Mouse (Mus musculus) limb, embryonic 10.5 days (tissue): ENCODE measurements around the gene Wipf1. TPM values are rescaled to one million over a fixed set of nuclear protein-coding genes. Genes with fewer than 3 reads are reported as not detected.

Source experiments
- DNase-seq: peaks from one replicate; pipeline ENCODE4 v3.0.0-alpha.2; 2017; ENCODE audit warnings: low spot score
- H3K27ac ChIP-seq: fragments of 300-500 bp; sonication (generic); 2 replicates; pipeline ENCODE4 v1.5.1; 2016; ENCODE audit warnings: mild to moderate bottlenecking
- H3K27me3 ChIP-seq: fragments of 300-500 bp; sonication (generic); 2 replicates; pipeline ENCODE4 v1.6.1; 2016; ENCODE audit warnings: low read depth, mild to moderate bottlenecking; ENCODE audit not compliant: poor library complexity, severe bottlenecking
- H3K36me3 ChIP-seq: fragments of 300-500 bp; sonication (generic); 2 replicates; pipeline ENCODE4 v1.6.1; 2016; ENCODE audit warnings: mild to moderate bottlenecking, moderate library complexity
- H3K4me1 ChIP-seq: fragments of 300-500 bp; sonication (generic); 2 replicates; pipeline ENCODE4 v1.6.1; 2016
- H3K4me3 ChIP-seq: fragments of 300-500 bp; sonication (generic); 2 replicates; pipeline ENCODE4 v1.5.1; 2016; ENCODE audit warnings: mild to moderate bottlenecking, moderate library complexity
- H3K9me3 ChIP-seq: fragments of 300-500 bp; sonication (generic); replicated peaks from 2 replicates; pipeline ENCODE4 v1.6.1; 2016; ENCODE audit warnings: mild to moderate bottlenecking
- WGBS: fragments of 180-500 bp; shearing (Covaris S2); methylation state at CpG from one replicate; pipeline ENCODE4 v1.1.7; 2016; 5-methylcytosine and 5-hydroxymethylcytosine counted together
- polyA plus RNA-seq: library from polyadenylated mRNA; unstranded; fragments of >200 nt; fragmentation: Nextera tagmentation; extraction: Ambion mirVana; gene quantifications from 2 replicates; pipeline ENCODE4 v1.2.1, GENCODE M21; 2016

Wipf1 gene
- polyA plus RNA-seq, 1 experiment from 2014 or later = 14.2 TPM

GRCm38 (mm10) chr2:73538590-73538989, 9.1 kb upstream of the Wipf1 start:
- H3K27ac ChIP-seq = no peak overlapping the region
- H3K4me1 ChIP-seq = peaks cover 67% of the 10 kb centered on the region
- no peaks in the 10 kb centered on the region for H3K36me3 ChIP-seq
- no peaks in the 10 kb centered on the region for H3K9me3 ChIP-seq
- DNase-seq = no peak
- H3K27me3 ChIP-seq = no peaks in the 10 kb centered on the region
- H3K4me3 ChIP-seq = no peak overlapping the region
- 83% methylated on average over 13 of the region's 13 CpGs for WGBS

GRCm38 (mm10) chr2:73536091-73536783, 6.7 kb upstream of the Wipf1 start:
- no peak for DNase-seq
- peaks cover 46% of the 10 kb centered on the region for H3K4me1 ChIP-seq
- H3K27ac ChIP-seq = peak overlapping the region; percentile 16; the same call in 1 of the 2 replicates
- 79% methylated on average over 15 of the region's 15 CpGs for WGBS
- no peaks in the 10 kb centered on the region for H3K9me3 ChIP-seq
- no peaks in the 10 kb centered on the region for H3K36me3 ChIP-seq
- no peak overlapping the region for H3K4me3 ChIP-seq
- no peaks in the 10 kb centered on the region for H3K27me3 ChIP-seq

DNA sequence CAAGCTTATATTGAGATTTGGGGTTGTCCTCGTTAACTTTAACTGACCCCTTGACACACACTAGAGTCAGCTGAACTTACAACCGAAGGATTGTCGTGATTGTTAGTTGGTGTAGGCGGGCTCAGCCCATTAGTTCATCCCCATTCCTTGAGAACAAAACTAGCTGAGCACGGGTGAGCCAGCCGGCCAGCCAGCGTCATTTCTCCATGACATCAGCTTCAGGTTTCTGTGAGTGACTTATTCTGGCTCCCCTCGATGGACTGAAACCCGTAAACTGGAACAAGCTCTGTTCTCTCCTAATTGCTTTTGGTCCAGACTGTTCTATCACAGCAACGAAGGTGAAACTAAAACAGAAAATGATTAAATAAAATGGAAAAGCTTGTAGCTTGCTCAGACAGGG, 5.2 kb upstream of the Wipf1 start:
- no peak overlapping the region for H3K27ac ChIP-seq
- DNase-seq = no peak
- peaks cover 41% of the 10 kb centered on the region for H3K4me1 ChIP-seq
- no peaks in the 10 kb centered on the region for H3K9me3 ChIP-seq
- H3K36me3 ChIP-seq = no peaks in the 10 kb centered on the region
- no peaks in the 10 kb centered on the region for H3K27me3 ChIP-seq
- no peak overlapping the region for H3K4me3 ChIP-seq
- WGBS = 68% methylated on average over 10 of the region's 10 CpGs

GRCm38 (mm10) chr2:73530487-73530886, 953 bp upstream of the Wipf1 start:
- Histone ChIP-seq H3K4me3 (no peak overlapping the region), H3K9me3 (no peaks in the 10 kb centered on the region), H3K4me1 (peaks cover 47% of the 10 kb centered on the region), H3K36me3 (peaks cover 10% of the 10 kb centered on the region; the same call in 1 of the 2 replicates), H3K27me3 (no peaks in the 10 kb centered on the region), H3K27ac (no peak overlapping the region)
- WGBS = 80% methylated on average over 5 of the region's 5 CpGs
- DNase-seq = no peak

GRCm38 (mm10) chr2:73528516-73529355, 798 bp downstream of the Wipf1 start:
- peak overlapping the region; percentile 99 for H3K27ac ChIP-seq
- H3K9me3 ChIP-seq = no peaks in the 10 kb centered on the region
- H3K4me1 ChIP-seq = peaks cover 51% of the 10 kb centered on the region
- WGBS = 2% methylated on average over 59 of the region's 59 CpGs
- H3K36me3 ChIP-seq = peaks cover 15% of the 10 kb centered on the region
- no peaks in the 10 kb centered on the region for H3K27me3 ChIP-seq
- DNase-seq = peak; percentile 72
- peak overlapping the region; percentile 96 for H3K4me3 ChIP-seq

DNA sequence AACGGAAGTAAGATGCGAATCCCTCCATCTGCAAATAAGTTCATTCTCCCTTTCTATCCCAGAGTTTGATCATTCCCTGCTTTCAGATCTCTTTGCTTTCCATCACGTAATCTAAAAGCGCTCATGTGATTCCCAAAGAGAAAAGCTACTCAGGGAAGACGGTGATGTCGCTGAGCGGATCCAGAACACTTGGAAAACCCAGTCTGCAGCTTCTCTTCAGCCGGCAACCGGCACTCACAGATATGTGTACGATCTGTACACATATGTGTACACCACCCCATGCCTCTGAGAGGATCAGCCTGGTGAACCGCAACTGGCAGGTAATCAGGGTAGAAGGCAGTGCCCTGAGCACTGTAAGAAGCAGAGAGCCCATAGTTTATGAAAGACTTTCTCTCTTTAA, 1.6 kb downstream of the Wipf1 start:
- Histone ChIP-seq H3K9me3 (no peaks in the 10 kb centered on the region), H3K4me3 (peak overlapping the region; percentile 96), H3K27ac (peak overlapping the region; percentile 27; the same call in 1 of the 2 replicates), H3K36me3 (peaks cover 15% of the 10 kb centered on the region), H3K27me3 (no peaks in the 10 kb centered on the region), H3K4me1 (peaks cover 59% of the 10 kb centered on the region)
- 87% methylated on average over 11 of the region's 11 CpGs for WGBS
- no peak for DNase-seq

GRCm38 (mm10) chr2:73526691-73527090, 2.8 kb downstream of the Wipf1 start:
- H3K9me3 ChIP-seq = no peaks in the 10 kb centered on the region
- DNase-seq = no peak
- H3K4me1 ChIP-seq = peaks cover 72% of the 10 kb centered on the region
- H3K36me3 ChIP-seq = peaks cover 15% of the 10 kb centered on the region
- peak overlapping the region; percentile 65 for H3K27ac ChIP-seq
- H3K4me3 ChIP-seq = peak overlapping the region; percentile 96; the same call in 1 of the 2 replicates
- H3K27me3 ChIP-seq = no peaks in the 10 kb centered on the region
- 85% methylated on average over 9 of the region's 9 CpGs for WGBS

DNA sequence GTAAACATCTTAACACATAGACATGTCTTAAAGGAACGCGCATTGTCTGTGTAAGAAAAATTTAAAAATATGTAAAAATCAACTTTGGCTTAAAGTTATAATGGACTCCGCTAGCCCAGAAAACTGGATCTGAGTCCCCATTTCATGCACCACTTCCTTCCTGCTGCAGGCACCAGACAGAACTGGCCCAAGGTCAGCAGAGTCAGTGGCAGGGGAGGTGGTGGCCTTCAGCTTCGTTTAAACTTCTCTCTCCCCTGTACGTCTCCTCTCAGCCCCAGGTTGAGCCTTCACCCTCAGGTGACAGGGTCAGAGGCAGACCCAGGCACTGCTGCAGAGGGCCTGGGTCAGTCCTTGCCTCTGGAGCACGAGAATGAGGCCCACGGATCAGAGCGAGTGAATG, 6.6 kb downstream of the Wipf1 start:
- WGBS = 66% methylated on average over 8 of the region's 8 CpGs
- Histone ChIP-seq H3K4me1 (peaks cover 75% of the 10 kb centered on the region), H3K27ac (peak overlapping the region; percentile 77), H3K9me3 (no peaks in the 10 kb centered on the region), H3K4me3 (no peak overlapping the region), H3K27me3 (no peaks in the 10 kb centered on the region), H3K36me3 (peaks cover 19% of the 10 kb centered on the region)
- no peak for DNase-seq

- WGBS = 47% methylated on average over 6 of the region's 6 CpGs
- H3K4me1 ChIP-seq = peaks cover 69% of the 10 kb centered on the region
- H3K9me3 ChIP-seq = no peaks in the 10 kb centered on the region
- peak overlapping the region; percentile 77; the same call in 1 of the 2 replicates for H3K27ac ChIP-seq
- H3K36me3 ChIP-seq = peaks cover 23% of the 10 kb centered on the region
- H3K4me3 ChIP-seq = peak overlapping the region; percentile 0; the same call in 1 of the 2 replicates
- H3K27me3 ChIP-seq = no peaks in the 10 kb centered on the region
- peak; percentile 69 for DNase-seq
These were observed 7.2 kb downstream of the Wipf1 start for GRCm38 (mm10) chr2:73522336-73522735.

GRCm38 (mm10) chr2:73521737-73522136, 7.8 kb downstream of the Wipf1 start:
- H3K4me3 ChIP-seq = 0 out of 2 replicates have a peak overlapping the region, but pooled peaks have one; percentile 13
- H3K27me3 ChIP-seq = no peaks in the 10 kb centered on the region
- peaks cover 24% of the 10 kb centered on the region for H3K36me3 ChIP-seq
- no peak for DNase-seq
- WGBS = 17% methylated on average over 5 of the region's 5 CpGs
- H3K27ac ChIP-seq = peak overlapping the region; percentile 77
- H3K9me3 ChIP-seq = no peaks in the 10 kb centered on the region
- peaks cover 63% of the 10 kb centered on the region for H3K4me1 ChIP-seq

DNA sequence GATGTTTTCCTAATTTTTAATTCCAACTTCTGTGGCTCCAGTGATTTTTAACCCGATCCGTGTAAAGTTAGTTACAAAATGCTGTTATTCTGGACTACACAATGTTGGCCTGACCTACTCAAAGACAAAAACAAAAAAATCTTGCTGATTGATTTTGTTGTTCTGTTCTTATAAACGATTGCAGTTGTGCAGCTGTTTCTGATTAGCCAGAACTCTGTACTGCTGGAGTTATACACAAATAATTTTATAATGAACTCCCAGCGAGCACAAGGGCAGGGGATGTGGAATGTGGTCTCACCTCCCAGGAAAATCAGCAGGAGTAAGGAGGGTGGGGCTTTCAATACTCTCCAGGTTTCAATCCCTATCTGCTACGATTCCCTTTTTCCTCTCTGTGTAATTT, 10.6 kb downstream of the Wipf1 start:
- H3K4me3 ChIP-seq = no peak overlapping the region
- DNase-seq = no peak
- WGBS = 64% methylated on average over 5 of the region's 5 CpGs
- H3K36me3 ChIP-seq = peaks cover 22% of the 10 kb centered on the region
- no peaks in the 10 kb centered on the region for H3K9me3 ChIP-seq
- peak overlapping the region; percentile 14; the same call in 1 of the 2 replicates for H3K27ac ChIP-seq
- peaks cover 53% of the 10 kb centered on the region for H3K4me1 ChIP-seq
- no peaks in the 10 kb centered on the region for H3K27me3 ChIP-seq

DNA sequence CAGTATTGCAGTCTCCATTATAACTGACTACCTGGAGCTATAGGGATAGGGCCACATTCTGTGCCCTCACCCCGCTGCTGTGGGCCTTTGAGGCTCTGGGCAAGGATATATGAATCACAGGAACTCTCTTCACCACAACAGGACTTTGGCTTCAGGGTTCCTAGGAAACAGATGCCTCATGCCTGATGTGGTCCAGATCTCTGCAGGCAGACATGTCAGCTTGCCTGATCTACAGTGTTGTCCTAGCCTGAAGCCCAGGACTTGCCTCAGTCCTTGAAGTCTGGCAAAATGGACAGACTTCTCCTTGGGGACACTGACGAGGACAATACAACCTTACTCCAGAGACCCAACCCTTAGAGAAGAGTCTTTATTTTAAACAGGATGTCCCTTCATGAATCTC, 11.2 kb downstream of the Wipf1 start:
- Histone ChIP-seq H3K27ac (peak overlapping the region; percentile 67), H3K27me3 (no peaks in the 10 kb centered on the region), H3K9me3 (no peaks in the 10 kb centered on the region), H3K4me1 (peaks cover 53% of the 10 kb centered on the region), H3K36me3 (peaks cover 21% of the 10 kb centered on the region), H3K4me3 (no peak overlapping the region)
- no peak for DNase-seq
- 93% methylated on average over 2 of the region's 2 CpGs for WGBS

- peaks cover 49% of the 10 kb centered on the region for H3K4me1 ChIP-seq
- no peak overlapping the region for H3K27ac ChIP-seq
- DNase-seq = no peak
- no peaks in the 10 kb centered on the region for H3K27me3 ChIP-seq
- peaks cover 24% of the 10 kb centered on the region for H3K36me3 ChIP-seq
- WGBS = 94% methylated on average over 6 of the region's 6 CpGs
- H3K9me3 ChIP-seq = no peaks in the 10 kb centered on the region
- no peak overlapping the region for H3K4me3 ChIP-seq
These were observed 15.4 kb downstream of the Wipf1 start for GRCm38 (mm10) chr2:73514178-73514577.
